Mouse (Mus musculus) CD4-positive helper T cell, adult 2 months (primary cell): ENCODE measurements around the gene Notch3.
"Not testable (repeated sequence)": the region's sequence is repeated elsewhere in the genome, so short reads cannot be mapped to it uniquely, and the experiment has no call there.

Experiments used
- DNase-seq: peaks from one replicate; pipeline ENCODE4 v3.0.0-alpha.2; 2012; ENCODE audit warnings: low read depth, missing footprints, low spot score

Gene Notch3

GRCm38 (mm10) chr17:32119196-32119595 is 47.5 kb downstream of the Notch3 start:
- DNase-seq = no peak

- DNase-seq = no peak
Measured at GRCm38 (mm10) chr17:32118484-32118883, 48.2 kb downstream of the Notch3 start.

- DNase-seq = peak; percentile 19
Measured at GRCm38 (mm10) chr17:32117872-32118421, 48.7 kb downstream of the Notch3 start.

GRCm38 (mm10) chr17:32117287-32117871 is 49.3 kb downstream of the Notch3 start:
- no peak for DNase-seq

GRCm38 (mm10) chr17:32116586-32117286 is 49.9 kb downstream of the Notch3 start:
- DNase-seq = no peak

- DNase-seq = not testable (repeated sequence)
Measured at GRCm38 (mm10) chr17:32114486-32114885, 52.2 kb downstream of the Notch3 start.

GRCm38 (mm10) chr17:32113523-32114421 is 52.9 kb downstream of the Notch3 start:
- peak; percentile 45 for DNase-seq

GRCm38 (mm10) chr17:32113255-32113522 is 53.5 kb downstream of the Notch3 start:
- no peak for DNase-seq

GRCm38 (mm10) chr17:32112434-32113254 is 54.0 kb downstream of the Notch3 start:
- no peak for DNase-seq

GRCm38 (mm10) chr17:32110980-32111780 is 55.5 kb downstream of the Notch3 start:
- DNase-seq = no peak

- no peak for DNase-seq
Measured at GRCm38 (mm10) chr17:32110424-32110823, 56.2 kb downstream of the Notch3 start.

- no peak for DNase-seq
Measured at GRCm38 (mm10) chr17:32109201-32109940, 57.3 kb downstream of the Notch3 start.

- not testable (repeated sequence) for DNase-seq
Measured at GRCm38 (mm10) chr17:32108320-32109011, 58.2 kb downstream of the Notch3 start.

- no peak for DNase-seq
Measured at GRCm38 (mm10) chr17:32107877-32108276, 58.8 kb downstream of the Notch3 start.

GRCm38 (mm10) chr17:32106358-32106757 is 60.3 kb downstream of the Notch3 start:
- DNase-seq = no peak

GRCm38 (mm10) chr17:32103054-32103453 is 63.6 kb downstream of the Notch3 start:
- DNase-seq = no peak

- DNase-seq = peak; percentile 65
Measured at GRCm38 (mm10) chr17:32099943-32100586, 66.6 kb downstream of the Notch3 start.

- DNase-seq = no peak
Measured at GRCm38 (mm10) chr17:32099574-32099942, 67.1 kb downstream of the Notch3 start.

GRCm38 (mm10) chr17:32098905-32099304 is 67.7 kb downstream of the Notch3 start:
- DNase-seq = not testable (repeated sequence)
